Mouse (Mus musculus): ENCODE data around the gene Trpc4ap.
A peak's percentile ranks its signal among the peaks of the same experiment; 100 is the strongest.

DNA sequence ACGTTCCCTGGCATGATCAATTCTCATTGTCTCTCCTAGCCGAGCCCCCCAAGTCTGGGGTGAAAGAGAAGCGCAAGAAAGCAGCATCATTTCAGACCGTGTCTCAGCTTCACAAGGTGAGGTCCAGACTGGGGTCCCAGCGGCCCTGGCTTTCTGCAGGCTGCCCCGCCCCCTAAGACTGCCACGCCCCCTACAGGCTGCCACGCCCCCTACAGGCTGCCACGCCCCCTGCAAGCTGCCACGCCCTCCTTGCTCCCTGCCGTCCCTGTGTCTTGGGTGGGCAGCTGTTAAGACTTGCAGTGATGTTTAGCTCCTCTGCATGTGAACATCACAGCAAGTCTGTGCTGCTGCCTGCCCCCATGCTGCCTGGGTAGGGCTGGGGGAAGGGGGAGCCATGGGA is 69.6 kb downstream of the Trpc4ap start:
- TF ChIP-seq CTCF (IDR thresholded peaks at IDR 0.05; ENCODE audit: low read depth) (peak; percentile 23; the same call in 1 of the 2 replicates), EP300 (IDR thresholded peaks at IDR 0.05; ENCODE audit: low read depth) (no peak)

Data from liver, embryonic 14.5 days (tissue).